Mouse (Mus musculus) ES-Bruce4 (cell line): Measurements from ENCODE around the gene Xlr3a. TPM values are rescaled to one million over a fixed set of nuclear protein-coding genes. Genes with fewer than 3 reads are reported as not detected.

ENCODE experiments used
- H3K27ac ChIP-seq: 2 replicates; pipeline ENCODE4 v1.5.1; 2012; ENCODE audit warnings: low read length, inconsistent platforms; ENCODE audit not compliant: insufficient read depth
- H3K27me3 ChIP-seq: 2 replicates; pipeline ENCODE4 v1.6.1; 2012; ENCODE audit warnings: mild to moderate bottlenecking, low read length, inconsistent platforms; ENCODE audit not compliant: control insufficient read depth, poor library complexity, insufficient read depth, severe bottlenecking
- H3K36me3 ChIP-seq: 2 replicates; pipeline ENCODE4 v1.6.1; 2012; ENCODE audit warnings: inconsistent platforms, mild to moderate bottlenecking, low read length, moderate library complexity; ENCODE audit not compliant: control insufficient read depth, poor library complexity, insufficient read depth, severe bottlenecking
- H3K4me1 ChIP-seq: one replicate; pipeline ENCODE4 v1.8.1; 2011; ENCODE audit warnings: low read length; ENCODE audit not compliant: control insufficient read depth, insufficient read depth
- H3K4me3 ChIP-seq: 2 replicates; pipeline ENCODE4 v1.5.1; 2011; ENCODE audit warnings: low read depth, mild to moderate bottlenecking, low read length
- H3K9ac ChIP-seq: 2 replicates; pipeline ENCODE4 v1.6.1; 2012; ENCODE audit warnings: low read depth, mild to moderate bottlenecking, inconsistent platforms; ENCODE audit not compliant: poor library complexity, severe bottlenecking
- H3K9me3 ChIP-seq: replicated peaks from 2 replicates; pipeline ENCODE4 v1.6.1; 2012; ENCODE audit warnings: mild to moderate bottlenecking, low read length, inconsistent platforms; ENCODE audit not compliant: control insufficient read depth, poor library complexity, insufficient read depth, severe bottlenecking
- CTCF ChIP-seq: IDR thresholded peaks from one replicate; pipeline ENCODE4 v1.8.1; 2011; ENCODE audit warnings: low read depth, low read length
- EP300 ChIP-seq: IDR thresholded peaks from 2 replicates; pipeline ENCODE4 v1.6.1; 2011; ENCODE audit warnings: low read depth, low read length; ENCODE audit not compliant: insufficient read depth
- POLR2A ChIP-seq: IDR thresholded peaks from one replicate; pipeline ENCODE4 v1.8.1; 2011; ENCODE audit warnings: low read length; ENCODE audit not compliant: insufficient read depth
- polyA plus RNA-seq: library from polyadenylated mRNA; stranded (reverse); fragments of >200 nt; gene quantifications from 2 replicates; pipeline ENCODE4 v1.2.4, GENCODE M21; 2011; ENCODE audit warnings: low read depth; ENCODE audit not compliant: missing spikeins, insufficient read depth, insufficient read length

Xlr3a gene
- polyA plus RNA-seq, 1 experiment = 1.6 TPM

DNA sequence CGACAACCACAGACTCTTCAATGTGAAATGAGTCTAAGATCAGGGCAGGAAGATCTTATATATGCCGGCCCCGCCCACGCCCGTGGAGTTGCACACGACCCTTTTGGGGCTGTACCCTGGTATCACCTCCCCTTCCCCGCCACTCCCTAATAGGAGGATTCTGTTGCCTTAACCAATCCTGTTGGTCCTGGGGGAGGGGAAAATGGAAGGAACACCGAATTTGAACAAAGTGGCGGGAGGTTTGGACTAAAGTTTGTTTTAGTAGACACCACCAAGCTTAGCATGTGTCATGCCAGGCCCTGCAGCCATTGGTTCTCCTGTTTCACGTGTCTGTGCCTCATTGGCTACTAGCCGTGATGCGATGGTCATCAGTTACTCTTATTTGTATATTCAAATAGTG is 57.2 kb downstream of the Xlr3a start:
- Histone ChIP-seq H3K4me3 (no peak overlapping the region), H3K4me1 (no peaks in the 10 kb centered on the region), H3K9me3 (no peaks in the 10 kb centered on the region), H3K36me3 (no peaks in the 10 kb centered on the region), H3K27me3 (no peaks in the 10 kb centered on the region), H3K27ac (no peak overlapping the region), H3K9ac (no peak overlapping the region)
- no peak for TF ChIP-seq CTCF
- no peak for TF ChIP-seq POLR2A
- TF ChIP-seq EP300 = no peak

DNA sequence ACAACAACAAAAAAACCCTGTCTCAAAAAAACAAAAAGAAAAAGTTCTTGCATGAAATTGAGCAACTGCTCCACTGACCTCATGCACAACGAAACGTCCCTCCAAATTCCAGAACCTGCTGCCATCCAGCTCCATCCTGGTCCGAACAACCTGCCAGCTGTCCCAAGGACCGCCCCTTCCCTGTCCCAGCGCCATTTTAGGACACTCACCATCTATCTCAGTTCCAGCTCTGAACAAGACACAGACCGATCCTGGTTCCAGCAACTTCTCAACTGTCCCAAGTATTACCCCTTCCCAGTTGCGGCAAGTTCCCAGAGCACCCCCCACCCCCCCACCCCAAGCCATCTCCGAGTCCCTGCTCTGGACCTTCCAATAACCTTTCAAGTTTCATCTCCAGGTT is 58.1 kb downstream of the Xlr3a start:
- H3K36me3 ChIP-seq = no peaks in the 10 kb centered on the region
- no peaks in the 10 kb centered on the region for H3K27me3 ChIP-seq
- no peaks in the 10 kb centered on the region for H3K9me3 ChIP-seq
- no peak overlapping the region for H3K9ac ChIP-seq
- TF ChIP-seq CTCF (no peak), POLR2A (no peak), EP300 (no peak)
- H3K4me1 ChIP-seq = no peaks in the 10 kb centered on the region
- no peak overlapping the region; the same call in none of the 2 replicates for H3K4me3 ChIP-seq
- H3K27ac ChIP-seq = no peak overlapping the region

DNA sequence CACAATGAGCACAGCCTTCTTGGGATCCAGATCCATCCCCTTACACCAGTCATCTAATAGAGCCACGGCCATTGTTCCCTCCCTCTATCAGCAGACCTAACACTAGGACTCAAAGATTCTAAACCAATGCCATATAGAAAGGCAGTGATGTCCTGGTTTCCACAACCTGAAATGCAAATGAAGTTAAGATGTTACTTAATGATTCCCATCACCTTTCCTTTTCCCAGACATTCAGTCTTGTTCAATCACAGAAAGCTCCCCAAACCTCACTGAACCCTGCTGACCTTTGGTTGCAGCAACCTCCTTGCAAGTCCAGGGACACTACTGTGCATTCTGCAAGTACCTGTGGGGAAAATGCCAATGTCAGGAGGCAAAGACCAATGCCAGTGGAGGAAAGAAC is 59.9 kb downstream of the Xlr3a start, which contains the start of gene Pnma5:
Gene Pnma5, minus strand, starts transcription at position 101 of the 400 bp plus-strand sequence.
- Histone ChIP-seq H3K4me3 (no peak within 1 kb of the TSS), H3K4me1 (no peaks in the 10 kb centered on the region), H3K9me3 (no peaks in the 10 kb centered on the region), H3K27ac (no peak within 1 kb of the TSS), H3K36me3 (no peaks in the 10 kb centered on the region), H3K27me3 (no peaks in the 10 kb centered on the region), H3K9ac (no peak within 1 kb of the TSS)
- TF ChIP-seq EP300 = no peak
- TF ChIP-seq CTCF = no peak
- TF ChIP-seq POLR2A = no peak

Other genes starting within 250 kb of the Xlr3a start
- 48.6 and 49.5 TPM in 2 replicates for gene Cetn2, start 178.7 kb downstream of the Xlr3a start, polyA plus RNA-seq
- gene Nsdhl, start 178.5 kb downstream of the Xlr3a start, polyA plus RNA-seq = 44.2 and 45.5 TPM in 2 replicates
- 18.8 and 20.2 TPM in 2 replicates for gene Zfp185, start 109.8 kb downstream of the Xlr3a start, polyA plus RNA-seq
- gene Pnma5, start 60.0 kb downstream of the Xlr3a start, polyA plus RNA-seq = 1.4 and 2.3 TPM in 2 replicates
- gene Pnma3, start 32.3 kb downstream of the Xlr3a start, polyA plus RNA-seq = 0.29 TPM in 1 of 2 replicates, not detected in the other
- not detected in 2 replicates for gene Xlr4a, start 14.6 kb downstream of the Xlr3a start, polyA plus RNA-seq
- not detected in 2 replicates for gene Gm14685, start 20.0 kb upstream of the Xlr3a start, polyA plus RNA-seq
- gene Xlr5b, start 51.7 kb upstream of the Xlr3a start, polyA plus RNA-seq = not detected in 2 replicates
- 1.5 and 2.0 TPM in 2 replicates for gene DXBay18, start 52.4 kb upstream of the Xlr3a start, polyA plus RNA-seq
- not detected in 2 replicates for gene Spin2d, start 79.9 kb upstream of the Xlr3a start, polyA plus RNA-seq
- 0.21 TPM in 1 of 2 replicates, not detected in the other for gene Xlr3b, start 95.1 kb upstream of the Xlr3a start, polyA plus RNA-seq
- gene Xlr4b, start 117.2 kb upstream of the Xlr3a start, polyA plus RNA-seq = 0.79 TPM in 1 of 2 replicates, not detected in the other
- gene F8a, start 131.2 kb upstream of the Xlr3a start, polyA plus RNA-seq = 2.5 and 3.8 TPM in 2 replicates
- 0.75 TPM in 1 of 2 replicates, not detected in the other for gene Xlr4c, start 146.0 kb upstream of the Xlr3a start, polyA plus RNA-seq
- 0.69 TPM in 1 of 2 replicates, not detected in the other for gene Xlr3c, start 168.3 kb upstream of the Xlr3a start, polyA plus RNA-seq
- not detected in 2 replicates for gene Xlr5a, start 195.9 kb upstream of the Xlr3a start, polyA plus RNA-seq
- gene Xlr5c, start 195.9 kb upstream of the Xlr3a start, polyA plus RNA-seq = not detected in 2 replicates
- not detected in 2 replicates for gene Gm45015, start 239.7 kb upstream of the Xlr3a start, polyA plus RNA-seq
- gene Zfp275, start 245.5 kb upstream of the Xlr3a start, polyA plus RNA-seq = 19.1 and 20.2 TPM in 2 replicates